Mouse (Mus musculus): ENCODE data around the gene Smarcd1. TPM values are rescaled to one million over a fixed set of nuclear protein-coding genes. Genes with fewer than 3 reads are reported as not detected.

Smarcd1 gene
- polyA plus RNA-seq, 1 experiment: 30.9 TPM

DNA sequence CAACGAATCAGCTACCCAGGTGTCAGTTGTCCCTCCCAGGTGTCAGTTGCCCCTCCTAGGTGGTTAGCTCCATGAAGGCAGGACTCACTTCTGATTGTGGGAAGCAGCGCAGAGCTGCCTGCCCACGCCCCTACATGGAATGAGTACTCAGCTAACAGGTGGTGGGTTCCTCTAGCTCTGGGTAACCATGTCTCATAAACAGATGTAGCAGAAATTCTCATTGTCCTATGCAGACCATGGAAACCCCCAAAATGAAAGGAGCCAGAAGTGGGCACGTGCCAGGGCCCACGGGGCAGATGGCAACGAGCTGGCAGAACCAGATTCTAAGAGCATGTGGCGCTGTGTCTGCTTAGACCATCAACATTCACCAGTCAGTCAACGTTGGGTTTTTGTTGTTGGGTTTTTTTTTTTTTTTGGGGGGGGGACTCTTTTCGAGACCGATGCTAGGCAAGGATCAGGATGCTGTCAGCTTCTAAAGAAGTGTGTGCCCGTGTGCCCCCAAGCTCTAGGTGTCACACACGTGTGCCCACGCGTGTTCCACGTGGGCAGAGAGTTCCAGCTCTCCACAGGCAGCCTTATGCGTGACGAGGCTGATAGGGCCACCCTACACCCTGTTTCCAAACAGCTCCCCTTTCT, 37.8 kb upstream of the Smarcd1 start:
- no peak for TF ChIP-seq POLR2A (IDR thresholded peaks at IDR 0.05; ENCODE audit: control insufficient read depth, low read depth, low read length)
- no peak for TF ChIP-seq CTCF (IDR thresholded peaks at IDR 0.05; ENCODE audit: control insufficient read depth, insufficient read depth, insufficient replicate concordance, low read depth, low read length)
- no peak overlapping the region for H3K27ac ChIP-seq (ENCODE audit: control insufficient read depth, insufficient read depth, low read depth, low read length)
- H3K36me3 ChIP-seq (ENCODE audit: control insufficient read depth, insufficient read depth, low read length): no peaks in the 10 kb centered on the region
- H3K4me1 ChIP-seq (ENCODE audit: control insufficient read depth, insufficient read depth, low read length): peaks cover 14% of the 10 kb centered on the region
- H3K4me3 ChIP-seq (ENCODE audit: control insufficient read depth, low read depth, low read length): peak overlapping the region; percentile 15
- no peaks in the 10 kb centered on the region for H3K27me3 ChIP-seq (ENCODE audit: control insufficient read depth, insufficient read depth, low read length)

DNA sequence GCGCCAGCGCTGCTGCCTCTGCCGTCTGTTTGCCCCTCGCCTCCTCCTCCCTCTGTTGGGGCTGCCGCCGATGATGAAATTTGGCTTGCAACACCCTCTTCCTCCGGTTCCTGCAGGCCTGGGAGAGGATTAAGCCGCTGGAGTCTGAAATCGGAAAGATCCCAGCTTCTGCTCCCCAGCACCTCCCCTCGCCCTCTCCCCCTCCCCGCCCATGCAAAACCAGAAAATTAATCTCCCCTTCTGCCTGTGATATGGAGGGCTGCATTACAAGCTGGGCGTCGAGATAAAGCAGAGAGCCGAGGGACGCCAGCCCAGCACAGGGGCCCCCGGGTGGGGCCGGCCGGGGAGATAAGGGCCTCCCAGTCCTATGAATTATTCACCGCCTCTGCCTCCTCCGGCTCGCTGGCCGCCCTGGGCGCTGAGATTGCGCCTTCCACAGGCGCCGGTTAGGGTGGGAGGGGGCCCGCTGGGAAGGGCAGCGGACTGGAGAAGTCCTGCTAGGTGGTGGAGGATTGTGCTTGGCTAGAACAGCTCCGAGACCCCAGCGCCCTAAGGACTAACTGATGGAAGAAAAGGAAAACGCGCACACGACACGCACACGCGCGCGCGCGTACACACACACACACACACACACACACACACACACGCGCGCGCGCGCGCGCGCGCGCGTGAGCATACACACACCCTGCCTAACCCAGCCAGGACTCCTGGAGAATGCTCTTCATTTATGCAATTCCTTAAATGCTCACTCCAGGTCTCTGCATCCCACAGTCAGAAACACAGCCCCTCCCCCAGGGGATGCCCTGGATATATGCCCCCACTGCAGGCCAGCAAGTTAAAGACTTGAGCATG, 37.1 kb upstream of the Smarcd1 start:
- H3K4me1 ChIP-seq (ENCODE audit: control insufficient read depth, insufficient read depth, low read length): peaks cover 14% of the 10 kb centered on the region
- no peak overlapping the region for H3K27ac ChIP-seq (ENCODE audit: control insufficient read depth, insufficient read depth, low read depth, low read length)
- TF ChIP-seq POLR2A (IDR thresholded peaks at IDR 0.05; ENCODE audit: control insufficient read depth, low read depth, low read length) (no peak), CTCF (IDR thresholded peaks at IDR 0.05; ENCODE audit: control insufficient read depth, insufficient read depth, insufficient replicate concordance, low read depth, low read length) (no peak)
- H3K36me3 ChIP-seq (ENCODE audit: control insufficient read depth, insufficient read depth, low read length): no peaks in the 10 kb centered on the region
- no peaks in the 10 kb centered on the region for H3K27me3 ChIP-seq (ENCODE audit: control insufficient read depth, insufficient read depth, low read length)
- peak overlapping the region; percentile 15 for H3K4me3 ChIP-seq (ENCODE audit: control insufficient read depth, low read depth, low read length)

GRCm38 (mm10) chr15:99667544-99667943, 34.4 kb upstream of the Smarcd1 start:
- TF ChIP-seq CTCF (IDR thresholded peaks at IDR 0.05; ENCODE audit: control insufficient read depth, insufficient read depth, insufficient replicate concordance, low read depth, low read length) (no peak), POLR2A (IDR thresholded peaks at IDR 0.05; ENCODE audit: control insufficient read depth, low read depth, low read length) (no peak)
- H3K27ac ChIP-seq (ENCODE audit: control insufficient read depth, insufficient read depth, low read depth, low read length): no peak overlapping the region
- H3K4me1 ChIP-seq (ENCODE audit: control insufficient read depth, insufficient read depth, low read length): peaks cover 21% of the 10 kb centered on the region
- H3K36me3 ChIP-seq (ENCODE audit: control insufficient read depth, insufficient read depth, low read length): no peaks in the 10 kb centered on the region
- no peaks in the 10 kb centered on the region for H3K27me3 ChIP-seq (ENCODE audit: control insufficient read depth, insufficient read depth, low read length)
- no peak overlapping the region for H3K4me3 ChIP-seq (ENCODE audit: control insufficient read depth, low read depth, low read length)

DNA sequence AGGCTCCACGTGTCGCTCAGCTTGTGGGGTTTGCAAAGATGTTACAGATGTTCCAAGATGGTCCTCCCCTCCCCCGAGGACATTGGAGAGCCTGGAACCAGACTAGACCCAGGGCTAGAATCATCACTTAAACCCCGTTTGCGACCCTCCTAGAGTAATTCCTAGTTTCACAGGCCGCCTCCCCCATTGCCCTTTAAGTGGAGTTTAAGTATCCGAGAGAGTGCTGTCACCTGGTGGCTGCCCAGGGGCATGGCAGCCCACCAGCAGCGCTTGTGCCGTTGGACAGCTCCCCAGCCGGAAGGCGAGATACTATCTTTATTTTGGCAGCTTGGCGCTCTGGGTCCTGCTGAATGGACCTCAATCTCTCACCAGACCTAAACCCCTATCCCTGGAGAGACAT, 33.0 kb upstream of the Smarcd1 start:
- no peak overlapping the region for H3K4me3 ChIP-seq (ENCODE audit: control insufficient read depth, low read depth, low read length)
- peaks cover 20% of the 10 kb centered on the region for H3K4me1 ChIP-seq (ENCODE audit: control insufficient read depth, insufficient read depth, low read length)
- H3K27ac ChIP-seq (ENCODE audit: control insufficient read depth, insufficient read depth, low read depth, low read length): no peak overlapping the region
- H3K36me3 ChIP-seq (ENCODE audit: control insufficient read depth, insufficient read depth, low read length): no peaks in the 10 kb centered on the region
- no peaks in the 10 kb centered on the region for H3K27me3 ChIP-seq (ENCODE audit: control insufficient read depth, insufficient read depth, low read length)
- TF ChIP-seq POLR2A (IDR thresholded peaks at IDR 0.05; ENCODE audit: control insufficient read depth, low read depth, low read length): no peak
- TF ChIP-seq CTCF (IDR thresholded peaks at IDR 0.05; ENCODE audit: control insufficient read depth, insufficient read depth, insufficient replicate concordance, low read depth, low read length): peak; percentile 87

DNA sequence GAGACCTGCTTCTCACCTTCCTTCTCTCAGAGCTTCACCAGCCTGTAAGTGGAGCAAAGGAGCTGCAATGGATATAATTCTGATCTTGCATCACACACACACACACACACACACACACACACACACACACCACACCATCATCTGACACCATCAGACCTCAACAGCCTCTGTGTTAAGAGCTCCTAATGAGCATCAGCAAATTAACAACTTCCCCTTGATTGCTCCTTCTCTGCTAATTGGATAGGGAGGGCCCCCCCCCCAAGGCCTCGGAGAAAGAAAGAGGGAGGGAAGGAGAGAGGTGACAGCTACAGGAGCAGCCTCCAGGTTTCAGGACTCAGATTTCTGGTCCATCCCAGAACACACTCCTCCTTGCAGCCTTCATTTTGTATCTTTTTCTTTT, 32.5 kb upstream of the Smarcd1 start:
- Histone ChIP-seq H3K4me3 (ENCODE audit: control insufficient read depth, low read depth, low read length) (no peak overlapping the region), H3K36me3 (ENCODE audit: control insufficient read depth, insufficient read depth, low read length) (no peaks in the 10 kb centered on the region), H3K4me1 (ENCODE audit: control insufficient read depth, insufficient read depth, low read length) (peaks cover 16% of the 10 kb centered on the region), H3K27ac (ENCODE audit: control insufficient read depth, insufficient read depth, low read depth, low read length) (no peak overlapping the region), H3K27me3 (ENCODE audit: control insufficient read depth, insufficient read depth, low read length) (no peaks in the 10 kb centered on the region)
- TF ChIP-seq CTCF (IDR thresholded peaks at IDR 0.05; ENCODE audit: control insufficient read depth, insufficient read depth, insufficient replicate concordance, low read depth, low read length): no peak
- no peak for TF ChIP-seq POLR2A (IDR thresholded peaks at IDR 0.05; ENCODE audit: control insufficient read depth, low read depth, low read length)

DNA sequence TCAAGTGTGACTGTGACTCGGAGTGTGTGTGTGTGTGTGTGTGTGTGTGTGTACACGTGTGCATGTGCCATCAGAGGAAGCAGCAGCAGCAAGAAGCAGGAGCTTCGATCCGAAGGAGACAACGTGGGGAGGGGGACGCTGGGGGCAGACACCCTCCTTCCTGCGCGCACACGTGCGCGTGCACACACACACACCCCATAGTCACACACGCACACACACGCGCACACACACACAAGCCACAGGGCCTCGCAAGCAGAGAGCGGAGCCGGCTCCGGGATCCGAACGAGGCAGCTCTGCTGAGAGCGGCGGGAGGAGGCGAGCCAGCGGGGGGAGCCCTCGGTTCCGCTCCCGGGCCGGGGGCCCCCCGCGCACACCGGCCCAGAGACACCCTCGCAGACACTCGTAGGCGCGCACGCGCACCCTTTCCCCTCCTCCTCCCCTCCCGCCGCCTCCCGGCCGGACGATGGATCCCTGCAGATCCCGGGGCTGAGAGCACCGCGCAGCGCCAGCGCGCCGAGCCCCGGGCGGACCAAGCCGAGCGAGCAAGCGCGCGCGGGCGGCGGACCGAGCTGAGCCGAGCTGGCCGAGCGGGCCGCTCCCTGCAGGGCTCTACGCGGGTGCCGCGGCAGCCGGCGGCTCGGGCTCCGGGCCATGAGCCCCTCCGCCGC, 31.6 kb upstream of the Smarcd1 start, which contains the start of gene Asic1:
Asic1 (plus strand) TSS at position 215 of the 668 bp plus-strand sequence.
- Histone ChIP-seq H3K27me3 (ENCODE audit: control insufficient read depth, insufficient read depth, low read length) (no peaks in the 10 kb centered on the region), H3K4me1 (ENCODE audit: control insufficient read depth, insufficient read depth, low read length) (peaks cover 10% of the 10 kb centered on the region), H3K4me3 (ENCODE audit: control insufficient read depth, low read depth, low read length) (peak within 1 kb of the TSS; percentile 30), H3K27ac (ENCODE audit: control insufficient read depth, insufficient read depth, low read depth, low read length) (no peak within 1 kb of the TSS), H3K36me3 (ENCODE audit: control insufficient read depth, insufficient read depth, low read length) (no peaks in the 10 kb centered on the region)
- no peak for TF ChIP-seq CTCF (IDR thresholded peaks at IDR 0.05; ENCODE audit: control insufficient read depth, insufficient read depth, insufficient replicate concordance, low read depth, low read length)
- TF ChIP-seq POLR2A (IDR thresholded peaks at IDR 0.05; ENCODE audit: control insufficient read depth, low read depth, low read length): no peak

Measured in testis, adult 2 months (tissue).